Mouse (Mus musculus): ENCODE data around the gene Zfp385c. TPM values are rescaled to one million over a fixed set of nuclear protein-coding genes. Genes with fewer than 3 reads are reported as not detected.
A peak's percentile ranks its signal among the peaks of the same experiment; 100 is the strongest.

The Zfp385c gene
- 0.11 TPM in 2 replicates for polyA plus RNA-seq (2015; fragmentation: Nextera tagmentation; extraction: Ambion mirVana)

DNA sequence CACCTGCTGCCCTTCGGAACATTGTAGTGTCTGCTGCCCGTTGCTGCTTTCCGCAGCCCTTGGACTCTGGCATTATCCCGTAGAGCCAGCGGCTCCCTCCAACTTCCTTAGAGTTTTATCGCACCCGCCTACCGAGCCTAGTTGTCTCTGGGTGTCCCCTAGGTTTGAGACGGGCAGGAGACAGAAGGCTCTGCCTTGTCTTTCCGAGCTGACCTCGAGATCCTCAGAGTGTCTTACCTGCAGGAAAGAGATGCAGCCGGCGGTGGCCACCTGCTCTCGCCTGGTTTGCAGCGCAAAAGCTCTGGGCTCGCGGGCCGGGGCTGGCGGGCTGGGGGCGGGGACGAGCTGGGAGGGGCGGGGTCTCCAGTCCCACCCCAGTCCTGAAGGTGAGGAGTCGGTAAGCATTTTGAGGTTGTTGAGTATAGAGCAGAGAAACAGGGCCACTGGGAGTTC lies at the start of gene Zfp385c:
Zfp385c (minus strand) TSS at position 292 of the 453 bp plus-strand sequence.
- H3K9ac ChIP-seq = peak within 1 kb of the TSS; percentile 24; the same call in 1 of the 2 replicates
- peak; percentile 68 for ATAC-seq
- under 1% methylated on average over 23 of the region's 23 CpGs for WGBS

DNA sequence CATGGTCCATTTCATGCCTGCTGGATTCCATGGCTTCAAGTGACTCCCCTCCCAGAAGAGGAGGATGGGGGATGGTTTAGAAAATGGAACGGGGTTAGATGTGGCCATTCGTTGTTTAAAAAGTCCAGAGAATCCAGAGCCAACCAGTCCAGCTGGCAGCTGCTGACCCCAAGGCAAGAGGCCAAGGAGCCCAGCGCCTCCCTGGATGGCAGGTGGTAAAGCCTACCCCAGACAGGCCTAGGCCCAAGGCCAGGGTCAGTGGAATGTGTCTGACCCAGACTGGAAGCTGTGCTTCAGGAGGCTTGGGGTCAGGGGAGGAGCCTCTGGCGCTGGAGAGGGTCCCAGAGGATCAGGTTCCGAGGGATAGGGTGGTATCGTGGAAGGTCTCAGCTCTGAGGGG lies 49.1 kb upstream of the Zfp385c start:
- Histone ChIP-seq H3K4me2 (replicated peaks) (no peak overlapping the region), H3K27ac (no peak overlapping the region), H3K4me3 (replicated peaks) (no peak overlapping the region), H3K9ac (no peak overlapping the region), H3K36me3 (no peaks in the 10 kb centered on the region), H3K27me3 (replicated peaks) (no peaks in the 10 kb centered on the region; the same call in 1 of the 2 replicates), H3K4me1 (replicated peaks) (peaks cover 9% of the 10 kb centered on the region), H3K9me3 (no peaks in the 10 kb centered on the region)
- WGBS = 65% methylated on average over 6 of the region's 6 CpGs
- no peak for ATAC-seq

More for the DNA sequence above, at the start of gene Zfp385c:
- no peak within 1 kb of the TSS for H3K27ac ChIP-seq
- peaks cover 5% of the 10 kb centered on the region; the same call in 1 of the 2 replicates for H3K27me3 ChIP-seq (replicated peaks)
- H3K36me3 ChIP-seq = no peaks in the 10 kb centered on the region
- H3K4me1 ChIP-seq (replicated peaks) = peaks cover 10% of the 10 kb centered on the region; the same call in 1 of the 2 replicates
- H3K4me3 ChIP-seq (replicated peaks) = peak within 1 kb of the TSS; percentile 30
- peak within 1 kb of the TSS; percentile 71 for H3K4me2 ChIP-seq (replicated peaks)
- H3K9me3 ChIP-seq = no peaks in the 10 kb centered on the region

DNA sequence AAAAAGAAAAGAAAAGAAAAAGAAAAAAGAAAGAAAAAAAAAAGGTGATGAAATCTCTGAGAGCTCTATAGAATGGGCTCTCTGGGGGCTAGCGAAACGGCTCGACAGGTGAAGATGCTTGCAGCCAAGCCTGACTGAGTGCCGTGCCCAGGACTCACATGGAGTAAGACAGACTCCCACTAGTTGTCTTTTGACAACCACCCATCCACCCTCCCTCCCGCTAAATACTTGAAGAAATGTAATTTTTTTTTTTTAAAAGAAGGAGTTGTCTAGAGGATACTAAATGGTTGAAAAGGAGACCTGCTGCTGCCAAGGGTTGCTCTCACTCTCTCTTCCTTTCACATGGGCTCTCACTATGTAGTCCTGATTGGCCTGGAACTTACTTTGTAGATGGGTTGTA lies 46.5 kb upstream of the Zfp385c start:
- 19% methylated on average over 5 of the region's 5 CpGs for WGBS
- H3K9ac ChIP-seq = peak overlapping the region; percentile 57
- ATAC-seq = no peak

DNA sequence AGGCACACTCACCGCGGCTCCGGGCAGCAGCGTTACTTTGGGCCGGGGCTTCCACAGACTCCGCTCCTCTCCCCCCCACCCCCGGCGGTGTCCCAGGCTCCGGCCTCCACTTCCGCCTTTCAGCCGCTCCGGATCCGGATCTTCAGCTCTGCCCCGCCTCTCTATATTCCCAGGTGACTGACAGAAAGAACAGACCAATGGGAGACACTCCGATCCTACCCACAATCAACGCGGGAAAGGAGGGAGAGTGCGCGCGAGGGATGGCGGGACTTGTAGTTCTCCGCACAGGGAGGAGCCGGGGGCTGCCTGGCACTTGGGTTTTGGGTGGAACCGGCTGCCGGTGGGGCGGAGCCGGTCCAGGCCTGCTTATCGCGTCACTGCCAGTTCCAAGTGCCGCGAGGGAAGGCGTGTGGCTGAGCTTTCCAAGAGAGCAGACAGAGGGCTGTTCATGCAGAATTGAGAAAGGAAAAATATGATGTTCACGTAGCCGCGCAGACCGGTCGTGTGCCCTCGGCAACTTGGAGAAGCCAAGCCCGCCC lies 45.9 kb upstream of the Zfp385c start, which contains the start of gene Rab5c:
Rab5c (minus strand) TSS at position 150 of the 539 bp plus-strand sequence.
- H3K4me1 ChIP-seq (replicated peaks) = peaks cover 20% of the 10 kb centered on the region
- ATAC-seq = peak; percentile 100
- peak within 1 kb of the TSS; percentile 95 for H3K4me3 ChIP-seq (replicated peaks)
- peak within 1 kb of the TSS; percentile 82 for H3K4me2 ChIP-seq (replicated peaks)
- no peaks in the 10 kb centered on the region for H3K9me3 ChIP-seq
- H3K36me3 ChIP-seq = no peaks in the 10 kb centered on the region
- H3K27me3 ChIP-seq (replicated peaks) = no peaks in the 10 kb centered on the region
- H3K9ac ChIP-seq = peak within 1 kb of the TSS; percentile 97
- H3K27ac ChIP-seq = peak within 1 kb of the TSS; percentile 70
- WGBS = under 1% methylated on average over 39 of the region's 39 CpGs

More for the DNA sequence above, 46.5 kb upstream of the Zfp385c start:
- Histone ChIP-seq H3K27me3 (replicated peaks) (no peaks in the 10 kb centered on the region), H3K36me3 (no peaks in the 10 kb centered on the region), H3K4me3 (replicated peaks) (peak overlapping the region; percentile 95), H3K27ac (no peak overlapping the region), H3K4me2 (replicated peaks) (peak overlapping the region; percentile 82), H3K4me1 (replicated peaks) (peaks cover 19% of the 10 kb centered on the region), H3K9me3 (no peaks in the 10 kb centered on the region)

DNA sequence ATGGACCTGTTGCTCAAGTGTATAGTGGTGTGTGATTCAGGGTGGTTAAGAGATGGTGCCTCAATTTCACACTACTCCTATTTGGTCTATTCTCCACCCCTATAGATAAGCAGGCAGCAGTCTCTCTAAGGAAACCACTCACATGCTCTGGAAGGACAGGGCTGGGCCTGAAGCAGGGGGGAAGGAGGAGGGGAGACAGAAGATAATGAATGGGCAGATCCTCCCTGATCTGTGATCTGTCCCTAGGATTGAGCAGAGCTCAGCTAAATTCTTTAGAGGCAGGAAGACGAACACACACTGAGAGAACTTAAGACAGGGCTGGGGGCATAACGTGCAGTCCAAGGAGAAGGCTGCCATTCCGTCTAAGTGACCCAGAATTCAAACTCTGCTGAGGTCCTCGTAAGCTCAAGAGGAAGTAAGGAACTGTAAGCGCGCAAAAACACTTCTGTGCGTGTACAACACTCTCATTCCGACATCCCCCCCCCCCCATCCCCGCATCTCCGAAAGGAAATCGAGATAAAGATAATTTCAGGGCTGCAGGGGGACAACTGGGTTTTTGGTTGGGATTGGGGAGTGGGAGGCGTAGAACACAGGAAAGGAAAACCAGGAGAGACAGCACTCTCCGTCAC lies 45.0 kb upstream of the Zfp385c start:
- Histone ChIP-seq H3K36me3 (no peaks in the 10 kb centered on the region), H3K9ac (peak overlapping the region; percentile 97), H3K4me3 (replicated peaks) (peak overlapping the region; percentile 95), H3K4me1 (replicated peaks) (peaks cover 22% of the 10 kb centered on the region), H3K9me3 (no peaks in the 10 kb centered on the region), H3K4me2 (replicated peaks) (peak overlapping the region; percentile 82), H3K27ac (peak overlapping the region; percentile 70), H3K27me3 (replicated peaks) (no peaks in the 10 kb centered on the region)
- under 1% methylated on average over 13 of the region's 13 CpGs for WGBS
- ATAC-seq = 0 out of 2 replicates have a peak, but pooled peaks have one; percentile 13

DNA sequence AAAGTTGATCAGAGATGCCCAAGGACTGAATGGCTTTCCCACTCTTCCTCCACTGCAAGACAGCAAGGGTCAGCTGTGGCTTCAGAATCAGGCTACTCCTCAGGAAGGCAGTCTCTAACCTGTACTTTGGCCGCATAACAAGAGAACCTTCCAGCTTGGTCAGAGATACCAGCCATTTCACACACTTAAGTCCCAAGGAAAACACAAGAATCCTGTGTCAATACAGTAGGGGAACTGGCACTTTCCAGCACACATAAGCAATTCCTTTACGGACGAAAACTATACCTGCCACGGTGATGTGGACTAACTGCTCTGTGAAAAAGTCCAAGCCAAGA lies 44.5 kb upstream of the Zfp385c start:
- H3K9me3 ChIP-seq = no peaks in the 10 kb centered on the region
- ATAC-seq = no peak
- peak overlapping the region; percentile 95 for H3K4me3 ChIP-seq (replicated peaks)
- H3K4me2 ChIP-seq (replicated peaks) = peak overlapping the region; percentile 82
- no peaks in the 10 kb centered on the region for H3K36me3 ChIP-seq
- H3K27me3 ChIP-seq (replicated peaks) = no peaks in the 10 kb centered on the region
- H3K27ac ChIP-seq = peak overlapping the region; percentile 70; the same call in 1 of the 2 replicates
- peaks cover 22% of the 10 kb centered on the region for H3K4me1 ChIP-seq (replicated peaks)
- peak overlapping the region; percentile 97; the same call in 1 of the 2 replicates for H3K9ac ChIP-seq
- 67% methylated on average over 4 of the region's 4 CpGs for WGBS

DNA sequence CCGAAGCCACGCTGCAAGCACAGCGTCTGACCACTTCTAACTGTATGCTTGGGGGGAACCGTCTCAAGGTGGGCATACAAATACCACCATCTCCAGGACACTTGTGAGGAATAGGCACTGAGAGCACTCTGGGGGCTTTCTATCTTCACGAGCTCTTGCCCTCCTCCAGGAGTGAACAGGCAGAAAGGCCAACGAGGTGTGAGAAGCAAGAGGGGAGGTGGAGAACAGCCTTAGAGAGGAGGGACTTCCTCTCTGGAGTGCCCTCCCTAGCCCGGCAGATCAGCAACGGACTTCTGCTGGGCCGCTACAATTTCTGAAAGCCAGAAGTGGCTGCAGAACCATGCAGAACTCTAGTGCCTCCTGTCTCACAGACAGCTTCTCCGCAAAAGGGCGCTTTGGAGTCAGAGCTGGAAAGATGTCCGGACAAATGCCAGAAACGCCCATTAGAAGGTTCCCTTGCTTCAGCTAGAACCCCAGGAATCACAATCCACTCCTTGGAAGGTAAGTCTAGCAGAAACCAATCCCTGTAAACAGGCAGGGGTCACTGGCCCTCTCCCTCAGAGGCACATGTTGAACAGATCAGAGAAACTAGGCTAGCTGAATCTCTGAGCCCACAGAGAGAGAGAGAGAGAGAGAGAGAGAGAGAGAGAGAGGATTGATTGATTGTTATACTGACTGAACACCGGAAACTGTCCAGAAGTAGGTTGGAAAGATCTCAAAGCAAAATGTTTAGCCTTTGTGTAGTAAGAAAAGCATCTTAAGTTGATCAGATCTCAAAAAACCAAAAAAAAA lies 43.9 kb upstream of the Zfp385c start:
- H3K27ac ChIP-seq = no peak overlapping the region
- 65% methylated on average over 14 of the region's 14 CpGs for WGBS

DNA sequence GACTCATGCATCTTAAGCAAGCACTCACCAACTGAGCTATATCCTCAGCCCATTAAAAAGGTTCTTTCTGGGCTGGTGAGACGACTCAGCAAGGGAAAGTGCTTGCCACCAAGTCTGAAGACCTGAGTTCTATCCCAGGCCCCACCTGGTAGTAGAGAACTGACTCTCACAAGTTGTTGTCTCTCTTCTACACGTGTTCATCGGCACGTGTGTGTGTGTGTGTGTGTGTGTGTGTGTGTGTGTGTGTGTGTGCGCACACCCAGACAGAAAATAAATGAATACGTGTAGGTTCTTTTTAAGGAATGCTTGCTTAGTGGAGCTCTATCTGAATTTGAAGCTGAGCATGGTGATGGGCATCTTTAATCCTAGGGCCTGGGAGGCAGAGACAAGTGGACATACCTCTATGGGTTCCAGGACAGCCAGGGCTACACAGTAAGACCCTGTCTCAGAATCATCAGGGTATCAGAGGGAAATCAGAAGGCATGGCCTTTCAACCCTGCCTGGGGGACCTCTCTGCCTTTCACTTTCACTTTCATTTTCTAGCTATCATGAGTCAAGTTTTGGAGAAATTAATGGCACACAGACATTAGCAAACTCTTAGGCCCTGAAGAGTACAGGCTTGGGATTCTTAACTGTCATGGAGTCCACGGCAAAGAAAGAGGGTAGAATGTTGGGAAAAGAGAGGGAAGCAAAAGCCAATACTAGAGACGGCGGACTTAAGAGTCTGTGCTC lies 43.0 kb upstream of the Zfp385c start:
- peaks cover 22% of the 10 kb centered on the region for H3K4me1 ChIP-seq (replicated peaks)
- no peaks in the 10 kb centered on the region for H3K27me3 ChIP-seq (replicated peaks)
- no peak for ATAC-seq
- H3K9ac ChIP-seq = peak overlapping the region; percentile 20; the same call in 1 of the 2 replicates
- 85% methylated on average over 9 of the region's 9 CpGs for WGBS
- H3K9me3 ChIP-seq = no peaks in the 10 kb centered on the region
- peak overlapping the region; percentile 82 for H3K4me2 ChIP-seq (replicated peaks)
- no peak overlapping the region for H3K4me3 ChIP-seq (replicated peaks)
- no peak overlapping the region for H3K27ac ChIP-seq
- H3K36me3 ChIP-seq = no peaks in the 10 kb centered on the region

More for the DNA sequence above, 43.9 kb upstream of the Zfp385c start:
- no peaks in the 10 kb centered on the region for H3K9me3 ChIP-seq
- H3K27me3 ChIP-seq (replicated peaks) = no peaks in the 10 kb centered on the region
- H3K4me2 ChIP-seq (replicated peaks) = peak overlapping the region; percentile 82
- ATAC-seq = no peak
- H3K4me1 ChIP-seq (replicated peaks) = peaks cover 22% of the 10 kb centered on the region
- 0 out of 2 replicates have a peak overlapping the region, but pooled peaks have one; percentile 2 for H3K4me3 ChIP-seq (replicated peaks)
- no peaks in the 10 kb centered on the region for H3K36me3 ChIP-seq
- H3K9ac ChIP-seq = peak overlapping the region; percentile 20; the same call in 1 of the 2 replicates

DNA sequence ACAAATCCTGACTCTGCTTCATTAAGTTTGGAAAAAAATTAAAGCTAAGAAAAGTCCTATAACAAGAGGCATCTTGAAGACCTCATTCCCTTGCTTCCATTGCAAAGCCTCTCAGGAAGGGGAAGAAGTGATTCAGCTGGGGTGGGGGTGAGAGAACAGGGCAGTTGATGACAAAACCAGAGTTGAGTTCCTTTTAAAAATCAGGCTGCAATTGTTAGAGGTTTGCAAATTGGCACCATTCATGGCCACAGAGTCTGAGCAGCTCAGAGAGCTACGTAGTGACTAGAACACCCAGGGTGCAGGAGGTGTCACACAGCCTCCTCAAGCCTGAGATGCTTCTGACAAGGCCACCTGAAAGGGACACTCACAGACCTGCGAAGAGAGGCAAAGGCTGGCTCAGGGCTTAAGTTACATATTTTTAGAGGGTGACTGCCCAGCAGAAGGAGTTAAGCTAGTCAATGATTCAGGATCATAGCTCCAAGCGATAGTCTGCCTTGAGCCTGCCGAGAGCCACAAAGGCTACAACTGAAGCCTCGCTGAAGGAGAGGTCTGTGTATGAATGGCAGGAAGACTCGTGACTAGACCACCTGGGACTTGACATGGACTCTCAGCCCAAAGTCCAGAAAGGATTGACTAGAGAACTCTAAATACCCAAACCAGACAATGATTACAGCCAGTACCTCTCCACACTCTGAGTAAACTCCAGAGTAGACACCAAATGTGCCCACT lies 38.4 kb upstream of the Zfp385c start:
- Histone ChIP-seq H3K4me1 (replicated peaks) (peaks cover 6% of the 10 kb centered on the region), H3K27me3 (replicated peaks) (no peaks in the 10 kb centered on the region), H3K4me3 (replicated peaks) (no peak overlapping the region), H3K27ac (no peak overlapping the region), H3K9ac (no peak overlapping the region), H3K36me3 (peaks cover 8% of the 10 kb centered on the region; the same call in 1 of the 2 replicates), H3K4me2 (replicated peaks) (no peak overlapping the region), H3K9me3 (no peaks in the 10 kb centered on the region)
- no peak for ATAC-seq
- 85% methylated on average over 6 of the region's 6 CpGs for WGBS

DNA sequence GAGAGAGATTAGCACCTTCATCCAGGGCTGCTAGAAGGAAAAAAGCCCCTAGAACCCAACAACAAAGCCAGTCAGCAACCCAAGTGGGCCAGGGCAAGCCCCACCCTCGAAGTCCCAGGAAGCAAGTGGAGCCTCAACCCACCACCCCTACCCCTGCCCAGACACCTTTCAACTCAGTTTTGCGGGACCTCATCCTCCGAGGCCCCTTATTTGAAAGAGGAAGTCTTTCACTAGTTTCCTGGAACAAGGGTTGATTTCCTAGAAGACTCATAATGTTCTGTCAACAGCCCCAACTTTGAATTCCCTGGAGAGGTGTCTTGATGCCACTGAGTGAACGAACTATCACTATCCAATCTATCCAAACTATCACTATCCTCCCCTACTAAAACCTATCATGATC lies 37.7 kb upstream of the Zfp385c start:
- no peak overlapping the region for H3K27ac ChIP-seq
- ATAC-seq = no peak
- H3K9ac ChIP-seq = no peak overlapping the region
- H3K4me3 ChIP-seq (replicated peaks) = no peak overlapping the region
- H3K4me1 ChIP-seq (replicated peaks) = peaks cover 8% of the 10 kb centered on the region
- WGBS = 83% methylated on average over 4 of the region's 4 CpGs
- no peaks in the 10 kb centered on the region for H3K9me3 ChIP-seq
- H3K4me2 ChIP-seq (replicated peaks) = no peak overlapping the region
- peaks cover 8% of the 10 kb centered on the region; the same call in 1 of the 2 replicates for H3K36me3 ChIP-seq
- no peaks in the 10 kb centered on the region for H3K27me3 ChIP-seq (replicated peaks)

DNA sequence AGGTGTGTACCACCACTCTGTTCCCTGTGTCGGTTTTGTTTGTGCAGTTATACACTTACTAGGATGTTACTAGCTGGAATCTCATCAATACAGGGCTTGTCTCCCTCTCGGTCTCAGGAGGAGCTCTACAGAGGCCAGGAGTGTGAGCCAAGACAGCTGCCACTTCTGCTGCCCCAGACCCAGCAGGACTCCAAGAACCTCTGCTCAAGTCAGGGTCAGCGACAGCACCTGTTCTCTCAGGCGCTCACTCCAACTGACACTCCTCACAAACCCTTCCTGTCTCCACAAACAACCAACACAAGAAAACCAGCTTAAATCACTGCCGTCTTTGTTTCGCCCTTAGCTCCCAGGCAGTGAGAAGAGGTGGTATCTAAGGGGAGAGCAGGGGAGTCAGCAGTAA lies 36.3 kb upstream of the Zfp385c start:
- Histone ChIP-seq H3K9me3 (no peaks in the 10 kb centered on the region), H3K36me3 (peaks cover 8% of the 10 kb centered on the region; the same call in 1 of the 2 replicates), H3K9ac (no peak overlapping the region), H3K4me1 (replicated peaks) (peaks cover 15% of the 10 kb centered on the region), H3K27me3 (replicated peaks) (no peaks in the 10 kb centered on the region), H3K27ac (no peak overlapping the region), H3K4me2 (replicated peaks) (no peak overlapping the region), H3K4me3 (replicated peaks) (no peak overlapping the region)
- WGBS = 81% methylated on average over 6 of the region's 6 CpGs
- ATAC-seq = no peak

Data from intestine, embryonic 15.5 days (tissue).